Mouse (Mus musculus): ENCODE results near the gene Lrwd1.
"Not testable (repeated sequence)": the region's sequence is repeated elsewhere in the genome, so short reads cannot be mapped to it uniquely, and the experiment has no call there.

The Lrwd1 gene

DNA sequence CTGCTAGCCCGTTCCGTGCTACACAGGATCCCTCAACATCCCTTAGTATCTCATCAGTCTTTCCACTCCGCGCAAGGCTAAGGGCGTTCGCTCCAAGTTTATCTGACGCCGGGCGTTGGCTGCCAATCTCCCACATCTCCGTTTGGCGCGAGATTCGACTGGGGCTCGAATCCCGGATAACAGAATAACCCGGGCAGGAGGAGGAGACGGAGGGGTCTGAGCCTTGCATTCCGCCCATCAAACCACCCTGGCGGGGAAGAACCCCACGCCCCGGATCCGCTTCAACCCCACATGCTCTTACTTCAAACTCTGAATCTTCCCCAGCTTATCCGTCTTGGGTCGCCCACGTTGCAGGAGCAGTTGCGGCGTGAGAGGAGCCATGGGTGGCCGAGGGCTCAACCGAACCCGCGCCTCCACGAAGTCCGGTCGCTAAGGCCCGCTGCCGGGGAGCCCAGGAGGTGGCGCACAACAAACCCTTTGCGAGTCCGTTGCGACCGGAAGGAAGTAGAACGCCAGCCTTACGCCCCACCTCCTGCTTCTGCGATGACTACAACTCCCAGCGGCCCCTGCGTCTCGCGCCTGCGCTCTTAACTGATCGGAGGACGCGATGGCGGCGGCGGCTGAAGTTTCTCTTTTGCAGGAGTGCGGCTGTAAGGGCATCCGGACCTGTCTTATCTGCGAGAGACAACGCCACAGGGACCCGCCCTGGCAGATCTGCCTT, at the start of gene Lrwd1, which contains the start of gene Alkbh4:
Lrwd1 (minus strand) TSS at position 504 of the 721 bp plus-strand sequence.
Alkbh4 (plus strand) TSS at position 576 of the 721 bp plus-strand sequence.
- DNase-seq (ENCODE audit: low read depth, low spot score): peak; percentile 98

DNA sequence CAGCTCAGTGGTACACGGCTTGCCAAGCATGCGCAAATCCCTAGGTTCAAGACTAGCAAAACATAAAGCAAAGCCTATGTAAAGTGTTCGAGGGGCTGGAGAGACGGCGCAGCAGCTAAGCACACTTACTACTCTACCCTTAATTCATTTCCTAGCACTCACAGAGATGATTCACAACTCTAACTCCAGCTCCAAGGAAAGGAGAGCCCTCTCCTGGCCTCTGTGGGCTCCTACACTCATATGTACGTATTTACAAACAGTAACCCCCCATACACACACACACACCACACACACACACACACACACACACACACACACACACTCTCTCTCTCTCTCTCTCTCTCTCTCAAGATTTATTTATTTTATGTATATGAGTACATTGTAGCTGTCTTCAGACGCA, 47.9 kb upstream of the Lrwd1 start:
- no peak for DNase-seq (ENCODE audit: low read depth, low spot score)

DNA sequence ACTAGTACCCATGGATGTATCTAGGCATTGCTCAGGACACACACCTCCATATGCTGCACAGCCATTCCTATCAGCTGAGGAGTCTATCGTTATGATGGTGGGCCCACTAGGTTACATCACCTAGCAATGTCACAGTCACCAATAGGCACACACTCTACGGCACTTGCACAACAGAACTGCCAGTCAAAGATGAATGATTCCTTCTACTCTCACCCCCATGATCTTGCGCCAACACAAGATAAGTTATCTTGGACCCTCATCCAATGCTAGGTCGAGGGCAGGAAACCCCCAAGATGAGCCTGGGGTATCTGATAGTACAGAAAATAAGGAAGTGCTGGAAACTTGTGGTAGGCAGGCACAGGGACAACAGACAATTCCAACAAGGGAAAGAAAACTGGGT, 47.0 kb upstream of the Lrwd1 start:
- no peak for DNase-seq (ENCODE audit: low read depth, low spot score)

DNA sequence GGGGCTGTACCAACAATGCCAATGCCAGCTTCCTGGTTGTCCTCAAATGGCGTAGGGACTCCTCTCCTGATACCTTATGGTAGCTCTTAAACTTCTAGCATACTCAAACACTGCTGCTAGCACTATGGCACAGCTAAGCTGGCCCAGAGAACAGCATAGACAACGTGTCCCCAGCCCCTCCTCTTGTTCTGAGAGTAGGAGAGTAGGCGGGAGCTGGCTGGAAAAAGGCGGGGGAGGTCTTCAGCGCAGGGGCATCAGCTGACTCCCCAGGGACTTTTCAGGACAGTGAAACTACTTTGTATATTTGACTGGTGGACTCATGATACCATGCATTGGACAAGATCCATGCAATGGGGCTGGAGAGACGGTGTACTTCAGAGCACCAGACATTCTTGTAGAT, 46.2 kb upstream of the Lrwd1 start:
- no peak for DNase-seq (ENCODE audit: low read depth, low spot score)

DNA sequence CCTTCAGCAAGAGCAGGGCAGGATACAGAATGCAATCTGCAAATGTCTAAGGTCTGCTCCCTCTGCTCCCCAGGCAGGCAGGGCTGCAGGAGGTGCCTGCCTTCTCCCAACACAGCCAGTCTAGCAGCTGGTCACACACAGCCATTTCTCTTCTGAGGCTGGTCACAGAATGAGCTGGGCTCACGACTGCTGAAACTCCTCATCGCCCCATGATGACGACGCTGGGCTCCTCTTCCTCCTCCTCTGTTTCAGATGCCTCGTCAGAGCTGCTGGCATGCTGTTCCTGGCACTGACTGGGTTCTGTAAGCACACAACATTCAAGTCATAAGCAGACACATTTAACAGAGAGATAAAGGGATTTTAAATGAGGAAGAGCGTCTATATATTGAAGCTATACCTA, 45.3 kb upstream of the Lrwd1 start:
- DNase-seq (ENCODE audit: low read depth, low spot score): no peak

DNA sequence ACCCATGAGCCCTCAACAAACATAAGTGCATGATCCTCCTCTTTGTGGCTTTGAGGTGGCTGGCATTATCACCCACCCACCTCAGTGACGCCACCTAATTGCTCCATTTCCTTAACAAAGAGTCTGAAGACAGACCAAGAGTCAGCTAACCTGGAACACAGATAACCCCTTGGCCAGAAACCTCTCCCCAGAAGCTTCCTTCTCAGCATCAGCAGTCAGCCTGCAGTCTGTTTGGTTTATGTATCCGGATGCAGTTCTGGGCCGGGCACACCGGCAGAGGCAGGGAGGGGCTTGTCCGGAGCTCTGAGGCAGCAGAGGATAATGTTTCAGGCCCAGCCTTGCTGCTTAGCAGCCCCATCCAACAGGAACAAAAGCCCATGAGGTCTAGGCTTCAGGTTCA, 43.7 kb upstream of the Lrwd1 start:
- DNase-seq (ENCODE audit: low read depth, low spot score): no peak

DNA sequence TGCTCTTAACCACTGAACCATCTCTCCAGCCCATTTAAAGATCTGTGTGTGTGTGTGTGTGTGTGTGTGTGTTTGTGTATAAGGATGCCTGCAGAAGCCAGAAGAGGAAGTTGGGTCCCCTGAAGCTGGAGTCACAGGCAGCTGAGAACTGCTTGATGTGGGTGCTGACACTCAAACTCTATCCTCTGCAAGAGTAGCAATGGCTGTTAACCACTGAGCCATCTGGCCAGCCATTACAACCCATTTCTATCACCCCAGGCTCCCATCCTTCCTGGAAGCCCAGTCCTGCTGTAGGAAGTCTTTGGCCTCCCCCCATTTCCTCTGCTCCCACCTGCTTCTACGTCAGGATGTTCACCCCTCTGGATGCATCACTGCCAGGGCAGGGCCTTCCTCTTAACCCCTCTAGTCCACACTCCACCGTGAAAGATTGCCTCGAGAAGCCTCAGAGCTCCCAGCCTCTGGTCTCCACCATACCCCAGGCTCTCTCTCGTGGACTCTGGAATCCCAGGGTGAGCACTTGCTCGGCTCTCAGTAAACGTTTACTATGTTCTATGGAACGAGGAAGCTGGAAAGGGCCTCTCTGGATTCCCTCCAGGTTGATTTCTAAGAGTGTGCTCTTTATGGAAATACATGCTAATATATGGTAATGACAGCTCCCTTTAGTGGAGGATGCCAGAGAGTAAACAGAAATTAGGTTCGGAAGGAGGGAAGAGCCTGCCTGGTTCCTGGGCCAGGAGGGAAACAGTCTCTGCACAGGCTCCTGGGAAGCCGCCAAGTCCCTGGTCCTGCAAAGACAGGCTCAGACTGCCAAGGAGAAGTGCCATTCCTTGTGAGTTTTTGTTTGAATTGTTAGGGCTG, 38.0 kb upstream of the Lrwd1 start:
- DNase-seq (ENCODE audit: low read depth, low spot score): peak; percentile 48

DNA sequence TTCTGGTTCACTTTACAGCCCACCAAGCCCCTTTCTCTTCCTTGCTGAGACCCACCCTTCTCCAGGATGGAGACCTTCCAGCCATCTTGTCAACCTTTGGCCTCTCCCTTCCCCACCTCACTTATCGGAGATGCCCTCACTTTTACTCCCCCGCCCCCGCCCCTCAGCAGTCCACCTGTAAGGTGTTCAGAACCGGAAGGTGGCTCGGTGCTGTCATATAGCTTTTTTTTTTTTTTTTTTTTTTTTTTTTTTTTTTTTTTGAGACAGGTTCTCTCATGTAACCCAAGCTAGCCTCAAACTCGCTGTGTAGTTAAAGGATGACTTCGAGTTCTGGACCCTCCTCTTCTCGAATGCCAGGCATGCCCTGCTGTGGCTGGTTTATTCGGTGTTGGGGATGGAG, 37.1 kb upstream of the Lrwd1 start:
- DNase-seq (ENCODE audit: low read depth, low spot score): no peak

DNA sequence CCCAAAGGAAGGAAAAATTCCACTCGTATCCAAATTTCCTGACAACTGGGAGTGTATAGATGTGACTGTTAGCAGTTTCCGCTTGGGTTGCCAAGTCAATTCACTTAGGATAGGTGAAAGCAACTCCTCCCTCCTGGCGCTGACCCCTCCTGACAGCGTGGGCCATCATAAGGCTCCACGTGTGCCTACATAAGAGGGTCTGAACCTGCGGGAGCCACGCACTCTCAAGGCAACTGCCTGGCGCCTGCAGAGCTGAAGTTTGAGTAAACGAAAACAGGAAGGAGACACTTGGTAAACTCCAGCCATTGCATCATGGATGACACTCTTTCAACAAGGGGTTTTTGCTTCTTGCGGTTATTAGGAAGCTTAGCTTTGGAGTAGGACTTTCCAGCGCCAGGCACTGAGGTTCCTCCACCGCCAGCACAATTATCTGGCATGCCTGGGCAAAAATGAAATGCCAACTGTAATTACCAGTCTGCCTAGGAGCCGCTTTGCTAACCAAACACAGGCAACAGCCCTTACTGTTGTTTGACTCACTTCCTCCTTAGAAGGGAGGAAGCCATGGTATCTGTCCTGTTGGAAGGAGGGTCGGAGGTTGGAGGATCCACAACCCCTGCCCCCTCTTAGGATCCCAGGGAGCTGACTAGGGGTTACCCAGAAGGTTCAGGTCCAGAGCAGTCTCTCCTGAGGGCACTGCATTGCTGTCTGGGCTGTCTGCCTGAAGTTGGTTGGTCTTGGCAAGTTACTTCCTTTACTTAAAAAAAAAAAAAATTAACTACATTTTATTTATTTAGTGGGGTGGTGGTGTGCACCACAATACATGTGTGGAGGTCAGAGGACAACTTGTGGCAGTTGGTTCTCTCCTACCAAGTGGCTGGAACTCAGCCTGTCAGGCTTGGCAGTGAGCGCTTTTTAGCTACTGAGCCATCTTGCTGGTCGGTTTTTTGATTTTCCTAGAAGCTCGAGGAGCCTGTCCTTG, 35.8 kb upstream of the Lrwd1 start:
- DNase-seq (ENCODE audit: low read depth, low spot score): peak; percentile 85

DNA sequence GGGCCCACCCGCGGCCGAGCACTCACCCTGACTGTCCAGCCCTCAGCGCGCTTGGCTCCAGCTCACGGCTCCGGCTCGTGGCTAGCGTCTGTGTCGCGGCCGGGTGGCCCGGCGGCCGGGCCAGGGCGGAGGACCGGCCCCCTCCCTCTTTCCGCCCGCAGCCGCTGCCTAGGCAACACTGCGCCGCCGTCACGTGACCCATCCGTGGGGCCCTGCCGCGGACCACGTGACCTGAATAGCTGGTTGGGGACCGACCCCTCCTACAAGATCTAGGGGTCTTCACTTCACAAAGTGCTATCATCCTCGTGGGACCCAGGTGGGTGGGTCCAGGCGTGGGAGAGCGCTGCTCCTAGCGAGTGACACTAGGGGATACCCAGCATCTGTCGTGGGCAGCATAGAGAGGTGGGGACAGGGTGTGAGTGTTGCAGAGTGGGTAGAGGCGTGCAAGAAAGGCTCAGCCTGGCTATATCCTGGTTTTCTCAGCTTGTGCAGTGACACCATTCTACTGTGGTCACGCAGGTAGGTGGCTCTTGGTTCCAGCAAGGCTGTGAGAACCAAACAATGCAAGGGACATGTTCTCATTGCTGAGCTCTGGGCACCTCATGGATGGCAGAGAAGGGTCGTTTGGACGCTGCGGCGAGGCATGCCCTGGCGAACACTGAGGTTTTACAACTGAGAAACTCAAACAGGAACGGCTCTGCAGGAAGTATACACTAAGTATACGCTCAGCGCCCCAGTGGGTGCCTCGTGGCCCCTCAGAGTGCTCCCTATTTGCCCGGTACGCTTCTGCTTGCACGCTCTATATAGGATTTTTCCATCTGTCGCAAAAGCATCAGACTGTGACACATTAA, 34.9 kb upstream of the Lrwd1 start, which contains the start of gene Orai2:
Orai2 (minus strand) TSS at position 202 of the 851 bp plus-strand sequence.
- DNase-seq (ENCODE audit: low read depth, low spot score): peak; percentile 93

DNA sequence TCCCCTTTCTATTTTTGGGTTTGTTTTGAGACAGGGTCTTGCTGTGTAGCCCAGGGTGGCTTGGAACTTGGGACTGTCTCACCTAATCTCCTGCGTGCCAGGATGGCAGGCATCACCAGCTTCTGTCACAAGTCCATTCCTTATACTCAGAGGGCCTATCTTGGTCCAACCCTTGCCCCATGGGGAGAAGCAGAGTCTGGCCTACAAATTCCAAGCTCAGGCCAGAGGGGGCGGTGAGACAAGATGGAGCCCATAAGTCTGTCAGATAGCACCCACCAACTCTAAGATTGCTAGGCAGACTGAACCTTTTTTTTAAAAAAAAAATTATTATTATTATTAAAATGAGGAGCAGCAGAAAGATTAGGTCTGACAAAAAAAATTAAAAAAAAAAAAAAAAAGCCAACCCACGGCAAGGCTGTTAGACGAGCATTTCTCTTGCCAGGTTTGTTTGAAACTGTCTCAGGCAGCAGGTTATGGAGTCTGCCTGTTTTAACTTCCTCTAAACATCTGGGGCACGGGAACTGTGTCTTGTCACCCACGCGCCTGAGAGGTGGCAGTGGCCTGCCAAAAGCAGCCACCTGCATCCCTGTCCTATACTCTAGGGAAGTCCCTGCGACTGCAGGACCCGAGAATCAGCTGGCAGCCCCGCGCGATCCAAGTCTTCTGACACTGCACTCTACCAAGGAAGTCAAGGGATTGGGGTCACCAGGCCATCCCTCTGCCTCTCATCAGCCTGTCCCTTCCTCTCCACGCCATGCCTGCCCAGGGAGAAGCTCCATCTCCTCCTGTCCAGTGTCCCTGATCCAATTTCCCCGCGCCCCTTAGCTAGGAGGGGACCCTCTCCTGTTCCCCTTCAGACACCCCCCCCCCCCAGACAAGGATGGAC, 34.0 kb upstream of the Lrwd1 start:
- peak; percentile 81 for DNase-seq (ENCODE audit: low read depth, low spot score)

DNA sequence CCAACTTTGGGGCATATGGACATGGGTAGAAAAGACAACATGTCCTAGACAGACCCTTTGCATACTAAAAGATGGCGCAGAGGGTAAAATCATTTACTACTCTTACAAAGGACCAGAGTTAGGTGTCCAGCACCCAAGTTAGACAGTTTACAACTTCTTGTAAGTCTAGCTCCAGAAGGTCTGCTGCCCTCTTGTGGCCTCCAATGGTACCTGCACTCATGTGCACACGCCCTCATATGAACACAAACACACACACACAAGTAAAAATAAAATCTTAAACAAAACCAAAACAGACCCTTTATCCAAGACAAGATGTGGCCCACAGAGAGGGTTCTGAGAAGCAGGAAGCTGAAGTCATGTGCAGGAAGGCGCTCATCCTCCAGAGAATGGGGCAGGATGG, 32.2 kb upstream of the Lrwd1 start:
- peak; percentile 34 for DNase-seq (ENCODE audit: low read depth, low spot score)

DNA sequence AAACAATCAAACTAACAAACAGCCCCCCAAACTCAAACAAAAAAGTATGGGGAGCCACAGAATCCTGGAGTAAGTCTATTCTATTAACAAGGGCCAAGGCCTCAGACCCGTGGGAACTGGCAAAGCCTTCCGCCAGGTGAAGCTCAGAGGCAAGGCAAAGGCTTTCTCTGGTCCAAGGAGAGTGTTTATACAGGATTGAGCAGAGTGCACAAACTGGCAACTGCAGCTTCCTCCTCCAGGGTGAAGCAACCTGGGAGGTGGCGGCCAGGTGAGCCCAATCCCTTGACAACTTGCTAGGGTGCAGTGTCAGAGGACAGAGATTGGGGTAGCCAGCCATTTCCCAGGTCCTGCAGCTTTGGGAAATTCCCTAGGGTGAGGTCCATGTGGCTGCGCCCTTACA, 31.4 kb upstream of the Lrwd1 start:
- no peak for DNase-seq (ENCODE audit: low read depth, low spot score)

DNA sequence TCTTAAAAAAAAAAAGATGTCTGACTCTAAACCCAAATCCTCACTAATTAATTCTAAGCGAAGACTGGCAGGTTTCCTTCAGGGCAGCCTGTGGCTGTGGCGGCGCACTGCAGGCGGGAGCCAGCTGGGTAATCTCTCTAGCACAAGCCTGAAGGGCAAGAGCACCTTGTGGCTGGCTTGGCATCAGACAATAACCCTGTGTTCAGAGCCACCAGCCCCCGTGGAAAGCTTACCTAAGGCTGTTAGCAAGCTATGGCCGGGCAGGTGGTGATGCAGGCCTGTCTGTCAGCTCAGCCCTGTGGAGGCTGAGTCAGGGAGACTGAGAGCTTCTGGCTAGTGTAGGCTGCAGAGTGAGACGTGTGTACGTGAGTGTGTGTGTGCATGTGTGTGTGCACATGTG, 29.4 kb upstream of the Lrwd1 start:
- DNase-seq (ENCODE audit: low read depth, low spot score): no peak

DNA sequence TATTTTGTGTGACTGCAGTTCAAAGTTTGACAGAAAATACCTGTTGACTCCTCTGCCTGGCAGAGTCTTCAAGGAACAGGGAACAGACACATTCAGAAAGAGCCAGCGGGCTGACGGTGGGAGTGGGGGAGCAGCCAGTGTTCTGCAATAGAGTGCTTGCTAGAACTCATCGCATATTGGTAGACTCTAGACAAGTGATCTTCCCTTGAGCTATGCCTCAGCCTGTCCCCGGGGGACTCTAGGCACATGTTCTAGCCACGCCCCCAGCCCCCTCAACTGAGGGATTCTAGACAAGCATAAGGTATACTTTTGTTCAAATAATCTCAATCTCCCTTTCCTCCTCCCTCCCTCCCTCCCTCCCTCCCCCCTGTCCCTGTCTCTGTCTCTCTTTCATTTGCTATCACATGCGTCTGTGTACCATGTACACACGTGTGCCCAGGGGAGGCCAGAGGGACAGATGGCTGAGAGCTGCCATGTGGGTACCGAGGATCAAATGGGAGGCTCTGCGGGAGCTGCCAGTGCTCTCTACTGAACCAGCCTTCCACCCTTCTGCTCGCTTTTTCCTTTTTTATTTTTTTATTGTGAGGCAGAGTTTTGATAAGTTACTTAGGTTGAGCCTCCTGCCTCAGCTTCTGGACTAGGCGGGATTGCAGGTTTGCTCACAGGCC, 28.1 kb upstream of the Lrwd1 start:
- DNase-seq (ENCODE audit: low read depth, low spot score): no peak

DNA sequence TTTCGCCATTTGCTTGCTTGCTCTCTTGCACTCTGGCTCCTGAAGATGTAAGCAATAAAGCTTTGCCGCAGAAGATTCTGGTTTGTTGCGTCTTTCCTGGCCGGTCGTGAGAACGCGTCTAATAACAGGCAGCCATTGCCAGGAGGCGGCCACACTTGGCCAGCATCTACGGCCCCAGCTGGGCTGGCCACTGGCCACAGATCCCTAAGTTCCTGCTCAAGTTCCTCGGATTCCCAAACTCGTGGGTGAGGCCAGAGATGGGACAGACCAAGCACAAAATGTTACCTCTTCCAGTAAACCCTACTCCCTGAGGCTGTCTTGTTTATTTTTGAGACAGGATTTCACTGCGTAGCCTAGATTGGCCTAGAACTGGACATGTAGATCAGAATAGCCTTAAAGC, 24.2 kb upstream of the Lrwd1 start:
- DNase-seq (ENCODE audit: low read depth, low spot score): not testable (repeated sequence)

DNA sequence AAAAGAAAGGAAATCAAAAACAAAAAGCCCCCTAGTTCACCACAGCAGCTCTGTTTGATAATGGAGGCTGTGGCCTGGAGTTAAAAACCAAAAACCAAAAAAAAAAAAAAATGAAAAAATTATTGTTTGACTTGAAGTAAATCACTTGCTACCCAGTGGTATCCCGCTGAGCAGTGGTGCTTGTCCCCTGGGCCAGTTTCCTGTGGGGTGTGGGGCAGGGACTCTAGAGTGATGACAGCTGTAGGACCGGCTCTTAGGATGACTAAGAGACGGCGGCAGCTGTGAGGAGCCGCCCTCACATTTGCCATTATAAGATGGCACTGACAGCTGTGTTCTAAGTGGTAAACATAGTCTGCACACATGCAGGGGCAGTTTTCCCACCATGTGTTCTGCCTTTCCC, 19.5 kb upstream of the Lrwd1 start:
- no peak for DNase-seq (ENCODE audit: low read depth, low spot score)

DNA sequence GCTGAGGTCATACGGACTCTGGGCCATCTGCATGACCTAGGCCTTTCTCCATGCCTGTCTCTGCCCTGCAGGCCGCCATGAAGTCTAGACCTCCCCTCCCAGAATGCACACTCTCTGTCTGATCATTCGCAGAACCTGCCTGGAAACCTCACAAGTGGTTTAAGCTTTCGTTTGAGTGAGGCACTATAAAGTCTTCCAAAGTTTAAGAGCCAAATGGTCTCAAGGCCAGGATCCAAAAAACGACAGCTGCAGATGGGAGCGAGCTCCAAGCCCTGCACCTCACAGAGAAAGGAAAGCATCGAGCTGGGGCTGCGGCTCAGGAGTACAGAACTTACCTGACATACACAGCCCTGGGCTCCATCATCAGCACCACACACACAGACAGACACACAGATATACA, 16.5 kb upstream of the Lrwd1 start:
- DNase-seq (ENCODE audit: low read depth, low spot score): no peak

DNA sequence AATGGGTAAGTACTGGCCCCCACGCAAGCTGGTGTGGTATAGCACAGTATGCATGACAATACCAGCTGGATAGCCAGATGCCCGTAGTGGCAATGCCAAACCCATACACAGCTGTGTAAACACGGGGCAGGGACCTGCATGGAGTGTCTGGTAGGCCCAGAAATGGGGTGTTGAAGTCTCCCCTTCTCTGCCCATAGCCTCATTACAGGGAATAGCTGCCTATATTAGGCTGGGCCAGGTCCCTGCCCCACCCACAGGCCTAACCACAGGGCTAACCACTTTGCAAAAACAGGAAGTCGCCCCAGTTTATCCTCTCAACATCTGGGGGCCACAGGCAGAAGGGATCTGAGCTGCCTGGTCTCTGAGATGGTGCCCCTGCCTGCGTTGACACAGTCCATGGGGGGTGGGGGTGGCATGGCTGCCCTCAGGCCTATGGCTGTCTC, 13.3 kb upstream of the Lrwd1 start:
- peak; percentile 67 for DNase-seq (ENCODE audit: low read depth, low spot score)
